Mouse (Mus musculus) erythroid progenitor cell, adult 5-6 weeks (primary cell): ENCODE data around the gene Mrpl9. TPM values are rescaled to one million over a fixed set of nuclear protein-coding genes. Genes with fewer than 3 reads are reported as not detected.

ENCODE experiments used
- total RNA-seq, 2 experiments: library from RNA; stranded (forward) in 1 of 2; stranded (reverse) in 1 of 2; fragments of 150-400 nt in 1 of 2; fragments of 186-747, 209-891 nt in 1 of 2; gene quantifications; 2 replicates each; pipeline versions ENCODE4 v1.2.3 to v1.2.4; 2015 to 2017; ENCODE audit warnings: low replicate concordance in 2 of 2

Gene Mrpl9
- total RNA-seq, 2 experiments from 2014 or later = 15.5 to 17.7 TPM

Other genes with a start within 250 kb of the Mrpl9 start
- not detected in 2 replicates for gene Gm5286, start 246.6 kb upstream of the Mrpl9 start, total RNA-seq (2015; ENCODE audit: low replicate concordance)
- not detected in 2 replicates for gene Gm5286, start 246.6 kb upstream of the Mrpl9 start, total RNA-seq (2017; ENCODE audit: low replicate concordance)
- gene Gm4778, start 179.3 kb upstream of the Mrpl9 start, total RNA-seq (2015; ENCODE audit: low replicate concordance) = not detected in 2 replicates
- gene Gm4778, start 179.3 kb upstream of the Mrpl9 start, total RNA-seq (2017; ENCODE audit: low replicate concordance) = not detected in 2 replicates
- gene Them4, start 133.2 kb upstream of the Mrpl9 start, total RNA-seq (2015; ENCODE audit: low replicate concordance) = not detected in 2 replicates
- 0.90 TPM in 1 of 2 replicates, not detected in the other for gene Them4, start 133.2 kb upstream of the Mrpl9 start, total RNA-seq (2017; ENCODE audit: low replicate concordance)
- gene Them5, start 101.2 kb upstream of the Mrpl9 start, total RNA-seq (2015; ENCODE audit: low replicate concordance) = not detected in 2 replicates
- not detected in 2 replicates for gene Them5, start 101.2 kb upstream of the Mrpl9 start, total RNA-seq (2017; ENCODE audit: low replicate concordance)
- not detected in 2 replicates for gene C2cd4d, start 80.9 kb upstream of the Mrpl9 start, total RNA-seq (2015; ENCODE audit: low replicate concordance)
- not detected in 2 replicates for gene C2cd4d, start 80.9 kb upstream of the Mrpl9 start, total RNA-seq (2017; ENCODE audit: low replicate concordance)
- 2.2 TPM in 1 of 2 replicates, not detected in the other for gene Rorc, start 70.5 kb upstream of the Mrpl9 start, total RNA-seq (2015; ENCODE audit: low replicate concordance)
- gene Rorc, start 70.5 kb upstream of the Mrpl9 start, total RNA-seq (2017; ENCODE audit: low replicate concordance) = not detected in 2 replicates
- gene Lingo4, start 44.8 kb upstream of the Mrpl9 start, total RNA-seq (2015; ENCODE audit: low replicate concordance) = not detected in 2 replicates
- not detected in 2 replicates for gene Lingo4, start 44.8 kb upstream of the Mrpl9 start, total RNA-seq (2017; ENCODE audit: low replicate concordance)
- gene Tdrkh, start 30.0 kb upstream of the Mrpl9 start, total RNA-seq (2015; ENCODE audit: low replicate concordance) = 10.1 TPM in 1 of 2 replicates, not detected in the other
- 0.51 TPM in 1 of 2 replicates, not detected in the other for gene Tdrkh, start 30.0 kb upstream of the Mrpl9 start, total RNA-seq (2017; ENCODE audit: low replicate concordance)
- gene Oaz3, start 597 bp downstream of the Mrpl9 start, total RNA-seq (2015; ENCODE audit: low replicate concordance) = 0.84 TPM in 1 of 2 replicates, not detected in the other
- gene Oaz3, start 597 bp downstream of the Mrpl9 start, total RNA-seq (2017; ENCODE audit: low replicate concordance) = not detected in 2 replicates
- not detected in 2 replicates for gene Celf3, start 35.0 kb downstream of the Mrpl9 start, total RNA-seq (2015; ENCODE audit: low replicate concordance)
- gene Celf3, start 35.0 kb downstream of the Mrpl9 start, total RNA-seq (2017; ENCODE audit: low replicate concordance) = not detected in 2 replicates
- not detected in 2 replicates for gene Riiad1, start 37.0 kb downstream of the Mrpl9 start, total RNA-seq (2015; ENCODE audit: low replicate concordance)
- not detected in 2 replicates for gene Riiad1, start 37.0 kb downstream of the Mrpl9 start, total RNA-seq (2017; ENCODE audit: low replicate concordance)
- gene Snx27, start 139.4 kb downstream of the Mrpl9 start, total RNA-seq (2015; ENCODE audit: low replicate concordance) = 14.8 and 27.2 TPM in 2 replicates
- 10.0 and 11.8 TPM in 2 replicates for gene Snx27, start 139.4 kb downstream of the Mrpl9 start, total RNA-seq (2017; ENCODE audit: low replicate concordance)
- not detected in 2 replicates for gene Gm10972, start 199.8 kb downstream of the Mrpl9 start, total RNA-seq (2015; ENCODE audit: low replicate concordance)
- gene Gm10972, start 199.8 kb downstream of the Mrpl9 start, total RNA-seq (2017; ENCODE audit: low replicate concordance) = not detected in 2 replicates
- 2.9 and 5.4 TPM in 2 replicates for gene Tuft1, start 215.6 kb downstream of the Mrpl9 start, total RNA-seq (2015; ENCODE audit: low replicate concordance)
- gene Tuft1, start 215.6 kb downstream of the Mrpl9 start, total RNA-seq (2017; ENCODE audit: low replicate concordance) = 2.4 and 12.6 TPM in 2 replicates